Comparison of ENCODE assay signal across 17 mouse cellular contexts in genomic region chr2:156998263-156998662, GRCm38 (mm10).
"Had no signal": no experiment of that assay in that cellular context is flagged by ENCODE, and none has a peak within 500 bp of the region (broad histone marks: within the 10 kb centered on the region; RNA-seq: fewer than 3 reads in every experiment).

No protein-coding gene starts in this region.

- H3K4me2 ChIP-seq: liver, embryonic 11.5 days; liver, embryonic 15.5 days; neural tube, embryonic 13.5 days had no signal

- H3K27ac ChIP-seq: kidney, postnatal 0 days; layer of hippocampus, adult 2 months; limb, embryonic 10.5 days; liver, embryonic 15.5 days; neural tube, embryonic 13.5 days had no signal

- H3K9ac ChIP-seq: liver, embryonic 15.5 days; neural tube, embryonic 13.5 days had no signal

- ATAC-seq: lung, postnatal 0 days had no signal

- H3K4me1 ChIP-seq: limb, embryonic 10.5 days; neural tube, embryonic 13.5 days had no signal

- H3K27me3 ChIP-seq: liver, embryonic 15.5 days; neural tube, embryonic 13.5 days had no signal

- H3K4me3 ChIP-seq: layer of hippocampus, adult 2 months; limb, embryonic 10.5 days; liver, embryonic 15.5 days; neural tube, embryonic 13.5 days had no signal

- DNase-seq: kidney, adult 9 months; kidney, postnatal 4 days; lung, adult 2 months; lung, postnatal 36 days; midbrain, embryonic 14.5 days; retina, postnatal 1 day; right cerebral cortex, postnatal 4 days; spleen, adult 18-20 months; thymus, adult 2 months; thymus, postnatal 25 days had no signal

- H3K9me3 ChIP-seq: limb, embryonic 10.5 days; liver, embryonic 15.5 days; neural tube, embryonic 13.5 days had no signal
